Mouse (Mus musculus) heart, embryonic 15.5 days (tissue): ENCODE data around the gene Ildr2. TPM values are rescaled to one million over a fixed set of nuclear protein-coding genes. Genes with fewer than 3 reads are reported as not detected.

Experiments
- ATAC-seq: fragments of 200-750 bp; cut with Nextera tagmentation; replicated peaks from 2 replicates; pipeline ENCODE4 v1.8.0; 2017; ENCODE audit warnings: low read depth, moderate TSS enrichment; ENCODE audit not compliant: insufficient number of reproducible peaks, insufficient read depth, low FRiP score
- H3K27ac ChIP-seq: fragments of 300-500 bp; sonication (generic); 2 replicates; pipeline ENCODE4 v1.5.1; 2015; ENCODE audit warnings: mild to moderate bottlenecking, inconsistent platforms
- H3K27me3 ChIP-seq: fragments of 300-500 bp; sonication (generic); 2 replicates; pipeline ENCODE4 v1.6.1; 2015; ENCODE audit warnings: inconsistent platforms
- H3K36me3 ChIP-seq: fragments of 300-500 bp; sonication (generic); 2 replicates; pipeline ENCODE4 v1.6.1; 2015; ENCODE audit warnings: mild to moderate bottlenecking, inconsistent platforms
- H3K4me1 ChIP-seq: fragments of 300-500 bp; sonication (generic); replicated peaks from 2 replicates; pipeline ENCODE4 v1.6.1; 2015; ENCODE audit warnings: inconsistent platforms
- H3K4me2 ChIP-seq: fragments of 300-500 bp; sonication (generic); 2 replicates; pipeline ENCODE4 v1.6.1; 2015; ENCODE audit warnings: inconsistent platforms, mild to moderate bottlenecking, moderate library complexity
- H3K4me3 ChIP-seq: fragments of 300-500 bp; sonication (generic); 2 replicates; pipeline ENCODE4 v1.5.1; 2015; ENCODE audit warnings: mild to moderate bottlenecking, inconsistent platforms
- H3K9ac ChIP-seq: fragments of 300-500 bp; sonication (generic); 2 replicates; pipeline ENCODE4 v1.6.1; 2015; ENCODE audit warnings: mild to moderate bottlenecking, inconsistent platforms
- H3K9me3 ChIP-seq: fragments of 300-500 bp; sonication (generic); replicated peaks from 2 replicates; pipeline ENCODE4 v1.6.1; 2016; ENCODE audit warnings: inconsistent platforms
- WGBS: fragments of 180-500 bp; shearing (Covaris S2); methylation state at CpG from one replicate; pipeline ENCODE4 v1.1.7; 2015; ENCODE audit warnings: mixed read lengths; 5-methylcytosine and 5-hydroxymethylcytosine counted together
- polyA plus RNA-seq: library from polyadenylated mRNA; unstranded; fragments of >200 nt; fragmentation: Nextera tagmentation; extraction: Ambion mirVana; gene quantifications from 2 replicates; pipeline ENCODE4 v1.2.1, GENCODE M21; 2015

Gene Ildr2
- polyA plus RNA-seq, 1 experiment from 2014 or later, result 0.92 TPM

DNA sequence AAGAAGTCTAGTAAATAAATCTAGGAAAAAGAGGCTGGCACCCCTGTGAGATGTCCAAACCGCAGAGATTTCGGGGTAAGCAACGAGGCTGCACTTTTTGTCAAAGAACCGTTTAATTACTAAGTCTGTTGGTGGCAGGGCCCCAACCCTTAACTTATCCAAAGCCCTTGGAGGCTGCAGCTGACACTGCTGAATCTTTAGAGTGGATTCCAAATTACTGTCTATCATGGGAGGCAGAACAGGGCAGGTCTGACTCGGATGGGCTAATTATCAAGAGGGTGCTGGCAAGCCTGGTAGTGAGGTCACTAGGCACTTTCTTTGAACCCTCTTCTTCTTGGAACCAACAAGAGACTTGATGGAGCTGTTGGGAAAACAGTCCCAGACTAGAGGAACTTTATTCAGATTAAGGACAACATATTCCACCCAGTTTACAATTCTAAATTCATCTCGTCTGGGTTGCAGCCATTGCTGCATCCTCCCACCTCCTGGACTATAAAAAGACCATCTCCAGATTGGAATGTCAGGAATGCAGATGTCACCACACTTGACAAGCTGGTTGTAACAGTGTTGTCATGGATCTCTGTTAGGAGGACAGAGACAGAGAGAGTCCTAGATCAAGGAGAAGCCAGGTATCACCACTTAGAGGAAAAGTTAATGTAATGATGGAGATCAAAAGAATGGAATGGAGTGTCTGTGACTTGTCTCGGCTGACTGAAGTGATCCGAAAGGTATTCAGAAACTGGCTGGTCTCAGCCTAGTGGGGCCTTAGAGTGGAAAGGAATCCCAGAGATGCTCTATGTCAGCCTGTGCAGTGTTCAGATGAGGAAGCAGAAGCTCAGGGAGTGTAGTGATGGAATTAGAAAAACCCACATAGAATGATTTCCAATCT, 50.7 kb downstream of the Ildr2 start:
- Histone ChIP-seq H3K4me2 (no peak overlapping the region), H3K36me3 (no peaks in the 10 kb centered on the region), H3K27me3 (peaks cover 27% of the 10 kb centered on the region), H3K9me3 (no peaks in the 10 kb centered on the region), H3K4me3 (no peak overlapping the region), H3K9ac (no peak overlapping the region), H3K27ac (no peak overlapping the region), H3K4me1 (peaks cover 11% of the 10 kb centered on the region)
- ATAC-seq, result no peak
- WGBS, result 59% methylated on average over 8 of the region's 8 CpGs

DNA sequence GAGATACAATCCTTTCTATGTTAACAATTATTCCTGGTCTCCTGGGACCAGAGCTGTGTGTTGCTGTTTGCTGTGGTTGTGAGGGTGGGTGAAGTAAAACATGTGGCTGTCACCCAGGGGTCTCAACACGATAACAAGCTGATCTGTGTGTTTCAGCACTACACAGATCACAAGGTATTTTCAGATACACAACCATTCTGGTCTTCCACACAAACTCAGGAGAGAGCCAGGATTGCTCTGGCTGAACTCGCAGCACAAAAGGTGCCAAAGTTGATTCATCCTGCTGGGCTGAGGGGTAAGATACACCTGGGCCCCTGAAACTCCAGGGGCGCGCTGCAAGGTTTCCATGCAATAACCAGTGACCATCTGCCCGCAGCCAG, 54.5 kb downstream of the Ildr2 start:
- no peaks in the 10 kb centered on the region for H3K36me3 ChIP-seq
- no peak for ATAC-seq
- WGBS, result 8% methylated on average over 5 of the region's 5 CpGs
- H3K4me3 ChIP-seq, result peak overlapping the region; percentile 56
- peaks cover 44% of the 10 kb centered on the region for H3K27me3 ChIP-seq
- H3K9me3 ChIP-seq, result no peaks in the 10 kb centered on the region
- no peak overlapping the region for H3K27ac ChIP-seq
- peaks cover 11% of the 10 kb centered on the region for H3K4me1 ChIP-seq
- peak overlapping the region; percentile 42; the same call in 1 of the 2 replicates for H3K9ac ChIP-seq
- H3K4me2 ChIP-seq, result peak overlapping the region; percentile 98

DNA sequence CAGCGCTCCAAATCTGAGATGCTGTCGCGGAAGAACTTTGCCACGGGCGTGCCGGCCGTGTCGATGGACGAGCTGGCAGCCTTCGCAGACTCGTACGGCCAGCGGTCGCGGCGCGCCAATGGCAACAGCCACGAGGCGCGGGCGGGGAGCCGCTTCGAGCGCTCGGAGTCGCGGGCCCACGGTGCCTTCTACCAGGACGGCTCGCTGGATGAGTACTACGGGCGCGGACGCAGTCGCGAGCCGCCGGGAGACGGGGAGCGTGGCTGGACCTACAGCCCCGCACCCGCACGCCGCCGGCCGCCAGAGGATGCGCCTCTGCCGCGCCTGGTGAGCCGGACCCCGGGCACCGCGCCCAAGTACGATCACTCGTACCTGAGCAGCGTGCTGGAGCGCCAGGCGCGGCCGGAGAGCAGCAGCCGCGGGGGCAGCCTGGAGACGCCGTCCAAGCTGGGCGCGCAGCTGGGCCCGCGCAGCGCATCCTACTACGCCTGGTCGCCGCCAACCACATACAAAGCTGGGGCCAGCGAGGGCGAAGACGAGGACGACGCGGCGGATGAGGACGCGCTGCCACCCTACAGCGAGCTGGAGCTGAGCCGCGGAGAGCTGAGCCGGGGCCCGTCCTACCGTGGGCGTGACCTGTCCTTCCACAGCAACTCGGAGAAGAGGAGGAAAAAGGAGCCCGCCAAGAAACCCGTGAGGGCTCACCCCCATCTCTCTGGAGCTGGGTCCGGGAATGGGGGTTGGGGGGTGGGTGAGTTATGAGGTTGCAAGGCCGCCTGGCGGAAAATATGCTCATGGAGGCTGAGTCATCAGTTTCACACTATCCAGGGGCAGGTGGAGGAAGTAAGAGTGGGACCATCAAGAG, 55.1 kb downstream of the Ildr2 start:
- H3K9me3 ChIP-seq, result no peaks in the 10 kb centered on the region
- peaks cover 44% of the 10 kb centered on the region for H3K27me3 ChIP-seq
- H3K4me2 ChIP-seq, result peak overlapping the region; percentile 98
- no peaks in the 10 kb centered on the region for H3K36me3 ChIP-seq
- no peak overlapping the region for H3K27ac ChIP-seq
- H3K9ac ChIP-seq, result peak overlapping the region; percentile 42
- H3K4me1 ChIP-seq, result peaks cover 11% of the 10 kb centered on the region
- 1% methylated on average over 94 of the region's 94 CpGs for WGBS
- H3K4me3 ChIP-seq, result peak overlapping the region; percentile 56
- peak; percentile 42 for ATAC-seq

DNA sequence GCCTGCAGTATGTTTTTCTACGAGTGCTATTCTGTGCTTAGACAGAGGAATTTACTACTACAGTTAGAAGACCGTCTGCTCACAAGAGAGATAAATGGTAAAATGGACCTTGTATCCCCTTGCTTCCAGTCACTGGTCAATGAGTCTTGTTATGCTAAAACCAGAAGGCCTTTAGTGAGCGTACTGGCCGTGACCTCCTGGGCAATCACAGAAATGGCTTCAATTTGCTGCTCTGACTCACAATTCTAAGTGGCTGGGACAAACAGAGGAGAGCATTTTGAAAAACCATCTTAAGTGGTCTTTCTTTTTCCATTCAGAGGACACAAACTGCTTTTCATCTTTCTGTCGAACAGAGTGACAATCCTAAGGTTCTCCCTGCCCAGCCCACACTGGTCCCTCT, 57.2 kb downstream of the Ildr2 start:
- ATAC-seq, result no peak
- Histone ChIP-seq H3K4me1 (peaks cover 11% of the 10 kb centered on the region), H3K9me3 (no peaks in the 10 kb centered on the region), H3K4me3 (no peak overlapping the region), H3K27me3 (peaks cover 44% of the 10 kb centered on the region), H3K27ac (no peak overlapping the region), H3K9ac (no peak overlapping the region), H3K36me3 (no peaks in the 10 kb centered on the region), H3K4me2 (no peak overlapping the region)
- WGBS, result 73% methylated on average over 5 of the region's 5 CpGs

DNA sequence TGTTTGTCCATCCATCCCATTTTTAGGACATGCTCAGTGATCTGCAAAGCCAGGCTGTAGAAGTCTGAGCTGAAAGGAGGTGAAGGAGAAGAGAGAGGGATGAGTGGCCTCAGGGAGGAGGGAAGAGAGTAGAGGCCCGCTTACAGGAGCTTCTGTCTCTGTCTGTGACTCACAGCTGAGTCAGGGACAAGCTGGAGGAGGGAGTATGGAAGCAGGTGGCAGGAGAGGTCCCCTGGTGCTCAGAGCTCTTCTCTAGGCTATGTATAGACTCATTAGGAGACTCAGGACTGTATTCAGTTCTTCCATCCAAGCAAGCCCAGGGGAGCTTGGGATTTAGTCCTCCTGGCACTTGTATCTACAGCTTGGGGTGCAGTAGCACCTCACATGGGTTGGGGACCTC, 59.7 kb downstream of the Ildr2 start:
- H3K4me1 ChIP-seq, result peaks cover 8% of the 10 kb centered on the region
- 48% methylated on average over 1 of the region's 1 CpGs for WGBS
- no peaks in the 10 kb centered on the region for H3K9me3 ChIP-seq
- H3K9ac ChIP-seq, result no peak overlapping the region
- no peak overlapping the region for H3K4me3 ChIP-seq
- H3K27ac ChIP-seq, result no peak overlapping the region
- no peaks in the 10 kb centered on the region for H3K36me3 ChIP-seq
- peaks cover 26% of the 10 kb centered on the region for H3K27me3 ChIP-seq
- ATAC-seq, result no peak
- H3K4me2 ChIP-seq, result no peak overlapping the region

DNA sequence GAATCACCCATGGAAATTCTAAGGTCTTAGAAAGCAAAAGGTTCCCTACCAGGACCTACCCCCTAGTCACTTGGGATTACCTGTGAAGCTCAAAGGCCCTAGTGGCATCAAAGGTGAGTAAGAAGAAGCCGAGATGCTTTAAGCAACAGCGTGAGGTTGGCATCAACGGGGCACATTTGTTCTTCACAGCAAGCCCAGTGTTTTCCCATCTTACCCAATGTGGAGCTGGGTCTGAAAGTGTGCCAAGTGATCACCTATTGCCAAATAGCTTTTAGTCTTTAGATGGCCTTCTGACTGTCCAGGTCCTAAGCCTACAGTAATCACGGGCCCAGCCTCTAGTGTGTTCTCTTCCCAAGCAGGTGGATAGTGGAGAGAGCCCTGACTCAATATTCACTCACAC, 61.8 kb downstream of the Ildr2 start:
- no peaks in the 10 kb centered on the region for H3K36me3 ChIP-seq
- H3K4me2 ChIP-seq, result no peak overlapping the region
- no peak overlapping the region for H3K9ac ChIP-seq
- H3K27ac ChIP-seq, result no peak overlapping the region
- H3K9me3 ChIP-seq, result no peaks in the 10 kb centered on the region
- H3K27me3 ChIP-seq, result peaks cover 6% of the 10 kb centered on the region
- H3K4me3 ChIP-seq, result no peak overlapping the region
- no peaks in the 10 kb centered on the region for H3K4me1 ChIP-seq
- 79% methylated on average over 4 of the region's 4 CpGs for WGBS
- ATAC-seq, result no peak

- no peaks in the 10 kb centered on the region for H3K4me1 ChIP-seq
- WGBS, result 6% methylated on average over 4 of the region's 4 CpGs
- no peak overlapping the region for H3K4me2 ChIP-seq
- no peaks in the 10 kb centered on the region for H3K9me3 ChIP-seq
- ATAC-seq, result no peak
- H3K27me3 ChIP-seq, result no peaks in the 10 kb centered on the region; the same call in 1 of the 2 replicates
- no peak overlapping the region for H3K9ac ChIP-seq
- H3K27ac ChIP-seq, result no peak overlapping the region
- no peaks in the 10 kb centered on the region for H3K36me3 ChIP-seq
- no peak overlapping the region for H3K4me3 ChIP-seq
Observed at GRCm38 (mm10) chr1:166319132-166319698, 65.3 kb downstream of the Ildr2 start.

DNA sequence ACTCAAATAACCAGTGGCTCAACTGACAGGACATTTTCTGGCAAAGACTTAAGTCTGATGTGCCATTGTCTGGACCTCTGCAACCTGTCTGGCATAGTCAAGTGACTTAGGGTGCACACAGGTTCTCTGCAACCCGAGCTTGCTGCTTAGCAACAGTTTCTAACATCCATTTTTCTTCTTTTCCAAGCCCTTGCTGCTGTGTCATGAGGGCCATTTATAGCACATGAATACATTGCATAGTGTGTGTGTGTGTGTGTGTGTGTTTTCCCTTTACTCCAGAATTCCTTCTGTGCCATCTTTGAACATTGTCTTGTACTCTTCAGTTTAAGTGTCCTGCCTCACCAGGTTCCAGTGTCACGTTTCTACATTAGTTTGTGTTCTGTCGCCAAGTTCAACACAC, 72.5 kb downstream of the Ildr2 start:
- WGBS, result 69% methylated on average over 3 of the region's 3 CpGs

DNA sequence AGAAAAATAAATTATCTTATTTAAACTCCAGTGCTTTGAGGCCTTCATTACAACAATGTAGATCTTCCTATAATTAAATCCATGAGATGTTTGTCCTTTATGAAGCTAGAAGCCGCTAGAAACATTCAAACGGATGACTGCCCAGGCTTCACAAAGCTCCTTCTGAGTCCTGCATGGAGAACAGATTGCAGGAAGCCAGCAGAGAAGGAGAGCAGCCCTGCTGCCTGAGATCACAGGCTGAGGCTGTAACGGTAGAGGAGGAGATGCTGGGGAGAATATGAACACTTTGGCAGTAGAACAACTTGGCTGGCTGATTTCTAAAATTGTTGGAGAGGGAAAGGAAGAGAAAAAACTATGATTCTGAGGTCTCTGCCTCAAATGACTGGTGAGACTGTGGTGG, 76.8 kb downstream of the Ildr2 start:
- H3K4me2 ChIP-seq, result no peak overlapping the region
- H3K9me3 ChIP-seq, result no peaks in the 10 kb centered on the region
- no peak for ATAC-seq
- H3K27me3 ChIP-seq, result no peaks in the 10 kb centered on the region
- no peak overlapping the region for H3K27ac ChIP-seq
- no peaks in the 10 kb centered on the region for H3K4me1 ChIP-seq
- H3K36me3 ChIP-seq, result no peaks in the 10 kb centered on the region
- H3K4me3 ChIP-seq, result no peak overlapping the region
- 52% methylated on average over 3 of the region's 3 CpGs for WGBS
- H3K9ac ChIP-seq, result no peak overlapping the region

More for the DNA sequence above, 72.5 kb downstream of the Ildr2 start:
- Histone ChIP-seq H3K4me3 (no peak overlapping the region), H3K36me3 (no peaks in the 10 kb centered on the region), H3K9ac (no peak overlapping the region), H3K27ac (no peak overlapping the region), H3K9me3 (no peaks in the 10 kb centered on the region), H3K27me3 (no peaks in the 10 kb centered on the region), H3K4me1 (no peaks in the 10 kb centered on the region), H3K4me2 (no peak overlapping the region)
- ATAC-seq, result no peak

- Histone ChIP-seq H3K36me3 (no peaks in the 10 kb centered on the region), H3K27ac (no peak overlapping the region), H3K9me3 (no peaks in the 10 kb centered on the region), H3K4me1 (no peaks in the 10 kb centered on the region), H3K4me2 (no peak overlapping the region), H3K9ac (no peak overlapping the region), H3K4me3 (no peak overlapping the region), H3K27me3 (no peaks in the 10 kb centered on the region)
- WGBS, result 70% methylated on average over 6 of the region's 6 CpGs
- no peak for ATAC-seq
Observed at GRCm38 (mm10) chr1:166339110-166339509, 85.2 kb downstream of the Ildr2 start.

- Histone ChIP-seq H3K9me3 (no peaks in the 10 kb centered on the region), H3K27me3 (no peaks in the 10 kb centered on the region), H3K9ac (no peak overlapping the region), H3K27ac (no peak overlapping the region), H3K4me2 (no peak overlapping the region), H3K4me3 (no peak overlapping the region), H3K4me1 (no peaks in the 10 kb centered on the region), H3K36me3 (no peaks in the 10 kb centered on the region)
- WGBS, result 63% methylated on average over 2 of the region's 2 CpGs
- ATAC-seq, result no peak
Observed at GRCm38 (mm10) chr1:166342060-166342459, 88.1 kb downstream of the Ildr2 start.
